Mouse (Mus musculus) thymus, adult 2 months (tissue): ENCODE data around the gene Arhgap25. TPM values are rescaled to one million over a fixed set of nuclear protein-coding genes. Genes with fewer than 3 reads are reported as not detected.
"Not testable (repeated sequence)": the region's sequence is repeated elsewhere in the genome, so short reads cannot be mapped to it uniquely, and the experiment has no call there.

ENCODE experiments used
- DNase-seq: peaks from one replicate; pipeline ENCODE4 v3.0.0; 2021
- H3K27ac ChIP-seq: fragments of 200-500 bp; 2 replicates; pipeline ENCODE4 v1.5.1; 2012; ENCODE audit warnings: low read length, control low read depth; ENCODE audit not compliant: control insufficient read depth, insufficient read depth
- H3K27me3 ChIP-seq: fragments of 200-500 bp; 2 replicates; pipeline ENCODE4 v1.6.1; 2012; ENCODE audit warnings: mild to moderate bottlenecking, low read length, moderate library complexity, mixed read lengths; ENCODE audit not compliant: control insufficient read depth, insufficient read depth
- H3K36me3 ChIP-seq: fragments of 200-500 bp; 2 replicates; pipeline ENCODE4 v1.6.1; 2012; ENCODE audit warnings: mild to moderate bottlenecking, low read length, moderate library complexity; ENCODE audit not compliant: control insufficient read depth, insufficient read depth
- H3K4me1 ChIP-seq: fragments of 200-500 bp; replicated peaks from 2 replicates; pipeline ENCODE4 v1.6.1; 2012; ENCODE audit warnings: low read length; ENCODE audit not compliant: control insufficient read depth, insufficient read depth
- H3K4me3 ChIP-seq: fragments of 200-500 bp; 2 replicates; pipeline ENCODE4 v1.5.1; 2012; ENCODE audit warnings: mild to moderate bottlenecking, low read length, control low read depth, moderate library complexity; ENCODE audit not compliant: control insufficient read depth, insufficient read depth
- CTCF ChIP-seq: fragments of 200-500 bp; IDR thresholded peaks from 2 replicates; pipeline ENCODE4 v1.5.1; 2012; ENCODE audit warnings: mild to moderate bottlenecking, control low read depth, low read length, moderate library complexity, borderline replicate concordance; ENCODE audit not compliant: control insufficient read depth, poor library complexity, insufficient read depth; ENCODE audit errors: extremely low read depth
- POLR2A ChIP-seq: fragments of 200-500 bp; IDR thresholded peaks from 2 replicates; pipeline ENCODE4 v1.6.1; 2012; ENCODE audit warnings: mild to moderate bottlenecking, low read length, control low read depth, moderate library complexity; ENCODE audit not compliant: control insufficient read depth, poor library complexity, insufficient read depth; ENCODE audit errors: extremely low read depth
- WGBS: fragments of 180-500 bp; shearing (Covaris S2); methylation state at CpG from one replicate; pipeline ENCODE4 v1.1.7; 2018; 5-methylcytosine and 5-hydroxymethylcytosine counted together
- polyA plus RNA-seq: library from polyadenylated mRNA; depleted of rRNA; stranded (reverse); fragments of >200 nt; gene quantifications from 2 replicates; pipeline ENCODE4 v1.2.3, GENCODE M21; 2012

Arhgap25 gene
- polyA plus RNA-seq, 1 experiment, result 17.2 TPM

GRCm38 (mm10) chr6:87527366-87527765 is 5.7 kb downstream of the Arhgap25 start:
- Histone ChIP-seq H3K27ac (no peak overlapping the region), H3K27me3 (no peaks in the 10 kb centered on the region), H3K36me3 (peaks cover 7% of the 10 kb centered on the region; the same call in 1 of the 2 replicates), H3K4me3 (no peak overlapping the region), H3K4me1 (peaks cover 22% of the 10 kb centered on the region)
- TF ChIP-seq POLR2A (no peak), CTCF (no peak)
- 90% methylated on average over 4 of the region's 4 CpGs for WGBS
- DNase-seq, result no peak

- WGBS, result 96% methylated on average over 10 of the region's 10 CpGs
- no peak for DNase-seq
- H3K27ac ChIP-seq, result no peak overlapping the region
- H3K36me3 ChIP-seq, result peaks cover 20% of the 10 kb centered on the region; the same call in 1 of the 2 replicates
- H3K4me3 ChIP-seq, result no peak overlapping the region
- no peaks in the 10 kb centered on the region for H3K27me3 ChIP-seq
- H3K4me1 ChIP-seq, result peaks cover 16% of the 10 kb centered on the region
- TF ChIP-seq CTCF (no peak), POLR2A (no peak)
These were observed 7.9 kb downstream of the Arhgap25 start for GRCm38 (mm10) chr6:87525126-87525525.

GRCm38 (mm10) chr6:87524281-87524680 is 8.8 kb downstream of the Arhgap25 start:
- H3K27ac ChIP-seq, result no peak overlapping the region
- H3K4me1 ChIP-seq, result peaks cover 13% of the 10 kb centered on the region
- 97% methylated on average over 4 of the region's 4 CpGs for WGBS
- no peaks in the 10 kb centered on the region for H3K27me3 ChIP-seq
- TF ChIP-seq CTCF (no peak), POLR2A (no peak)
- DNase-seq, result no peak
- H3K4me3 ChIP-seq, result no peak overlapping the region
- H3K36me3 ChIP-seq, result peaks cover 23% of the 10 kb centered on the region

GRCm38 (mm10) chr6:87523736-87524135 is 9.3 kb downstream of the Arhgap25 start:
- H3K4me1 ChIP-seq, result peaks cover 12% of the 10 kb centered on the region
- 87% methylated on average over 7 of the region's 7 CpGs for WGBS
- no peak overlapping the region for H3K27ac ChIP-seq
- H3K4me3 ChIP-seq, result no peak overlapping the region
- peaks cover 28% of the 10 kb centered on the region for H3K36me3 ChIP-seq
- DNase-seq, result no peak
- H3K27me3 ChIP-seq, result no peaks in the 10 kb centered on the region
- no peak for TF ChIP-seq CTCF
- no peak for TF ChIP-seq POLR2A

GRCm38 (mm10) chr6:87523085-87523484 is 10.0 kb downstream of the Arhgap25 start:
- Histone ChIP-seq H3K27ac (no peak overlapping the region), H3K4me3 (no peak overlapping the region), H3K4me1 (peaks cover 10% of the 10 kb centered on the region; the same call in 1 of the 2 replicates), H3K36me3 (peaks cover 28% of the 10 kb centered on the region), H3K27me3 (no peaks in the 10 kb centered on the region)
- WGBS, result 92% methylated on average over 2 of the region's 2 CpGs
- DNase-seq, result no peak
- no peak for TF ChIP-seq POLR2A
- no peak for TF ChIP-seq CTCF

GRCm38 (mm10) chr6:87522236-87522635 is 10.8 kb downstream of the Arhgap25 start:
- Histone ChIP-seq H3K27ac (no peak overlapping the region), H3K27me3 (no peaks in the 10 kb centered on the region), H3K36me3 (peaks cover 28% of the 10 kb centered on the region), H3K4me3 (no peak overlapping the region), H3K4me1 (peaks cover 10% of the 10 kb centered on the region; the same call in 1 of the 2 replicates)
- WGBS, result 69% methylated on average over 3 of the region's 3 CpGs
- TF ChIP-seq POLR2A (no peak), CTCF (no peak)
- DNase-seq, result no peak

- 97% methylated on average over 6 of the region's 6 CpGs for WGBS
- H3K36me3 ChIP-seq, result peaks cover 24% of the 10 kb centered on the region
- not testable (repeated sequence) for H3K27ac ChIP-seq, H3K4me3 ChIP-seq, DNase-seq, H3K4me1 ChIP-seq, H3K27me3 ChIP-seq
These were observed 11.4 kb downstream of the Arhgap25 start for GRCm38 (mm10) chr6:87521705-87522104.
